Mouse (Mus musculus) small intestine, adult 2 months (tissue): ENCODE measurements around the gene Pou2f1.

Experiments used
- CTCF ChIP-seq: fragments of 200-500 bp; IDR thresholded peaks from 2 replicates; pipeline ENCODE4 v1.5.1; 2012; ENCODE audit warnings: low read depth, mild to moderate bottlenecking, control low read depth, inconsistent platforms, low read length, moderate library complexity, mixed read lengths; ENCODE audit not compliant: insufficient replicate concordance, insufficient read length; ENCODE audit errors: extremely low read depth
- POLR2A ChIP-seq: fragments of 200-500 bp; IDR thresholded peaks from 2 replicates; pipeline ENCODE4 v1.6.1; 2012; ENCODE audit warnings: low read depth, mild to moderate bottlenecking, control low read depth, inconsistent platforms, low read length, moderate library complexity

GRCm38 (mm10) chr1:165994279-165994678 lies 8.2 kb downstream of the Pou2f1 start:
- TF ChIP-seq POLR2A = no peak
- TF ChIP-seq CTCF = no peak
